Mouse (Mus musculus): ENCODE data around the gene G6pc. TPM values are rescaled to one million over a fixed set of nuclear protein-coding genes. Genes with fewer than 3 reads are reported as not detected.
"Not testable (repeated sequence)": the region's sequence is repeated elsewhere in the genome, so short reads cannot be mapped to it uniquely, and the experiment has no call there.

Gene G6pc
- polyA plus RNA-seq (2015; fragmentation: Nextera tagmentation; extraction: Ambion mirVana) = 2.8 and 3.6 TPM in 2 replicates

DNA sequence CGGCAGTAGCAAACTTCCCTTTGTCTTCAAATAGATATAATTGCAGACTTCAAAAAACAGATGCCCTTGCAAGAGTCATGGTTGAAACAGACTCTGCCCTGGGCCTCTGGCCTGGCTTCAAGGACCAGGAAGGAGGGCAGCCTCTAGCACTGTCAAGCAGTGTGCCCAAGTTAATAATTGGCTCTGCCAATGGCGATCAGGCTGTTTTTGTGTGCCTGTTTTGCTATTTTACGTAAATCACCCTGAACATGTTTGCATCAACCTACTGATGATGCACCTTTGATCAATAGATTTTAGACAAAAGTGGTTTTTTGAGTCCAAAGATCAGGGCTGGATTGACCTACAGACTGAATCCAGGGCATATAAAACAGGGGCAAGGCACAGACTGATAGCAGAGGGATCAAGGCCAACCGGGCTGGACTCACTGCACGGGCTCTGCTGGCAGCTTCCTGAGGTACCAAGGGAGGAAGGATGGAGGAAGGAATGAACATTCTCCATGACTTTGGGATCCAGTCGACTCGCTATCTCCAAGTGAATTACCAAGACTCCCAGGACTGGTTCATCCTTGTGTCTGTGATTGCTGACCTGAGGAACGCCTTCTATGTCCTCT is at the start of gene G6pc:
Gene G6pc, plus strand, starts transcription at position 236 of the 610 bp plus-strand sequence.
- Histone ChIP-seq H3K27me3 (ENCODE audit: insufficient read depth, low read length) (no peaks in the 10 kb centered on the region), H3K27ac (ENCODE audit: low read length) (no peak within 1 kb of the TSS), H3K4me3 (ENCODE audit: low read length) (no peak within 1 kb of the TSS), H3K9ac (replicated peaks; ENCODE audit: low read length) (no peak within 1 kb of the TSS), H3K36me3 (ENCODE audit: insufficient read depth, low read length) (no peaks in the 10 kb centered on the region), H3K9me3 (ENCODE audit: low read length) (no peaks in the 10 kb centered on the region), H3K4me2 (replicated peaks; ENCODE audit: low read depth, low read length) (no peak within 1 kb of the TSS), H3K4me1 (ENCODE audit: insufficient read depth, low read length) (peaks cover 6% of the 10 kb centered on the region; the same call in 1 of the 2 replicates)
- WGBS = 81% methylated on average over 8 of the region's 8 CpGs
- ATAC-seq (ENCODE audit: low FRiP score, low TSS enrichment) = no peak

DNA sequence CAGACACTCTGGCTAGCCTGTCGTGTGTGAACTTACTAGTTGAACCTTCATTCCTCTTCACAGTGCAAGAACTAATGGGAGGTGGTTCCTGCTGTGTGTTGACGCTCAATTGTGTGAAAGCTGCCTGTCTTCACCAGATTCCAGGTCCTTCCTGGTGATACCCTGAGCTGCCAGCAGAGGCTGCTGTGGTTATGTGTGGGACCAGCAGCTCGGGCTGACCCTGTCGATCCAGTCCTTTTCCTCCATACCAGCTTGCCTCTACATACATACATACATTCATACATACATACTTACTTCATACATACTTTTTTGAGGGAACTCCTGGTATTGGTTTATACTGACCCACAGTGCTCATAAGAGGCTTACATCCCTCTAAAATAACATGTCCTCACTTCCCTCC is 43.8 kb upstream of the G6pc start:
- ATAC-seq (ENCODE audit: low FRiP score, low TSS enrichment) = 0 out of 2 replicates have a peak, but pooled peaks have one; percentile 50
- no peaks in the 10 kb centered on the region for H3K4me1 ChIP-seq (ENCODE audit: insufficient read depth, low read length)
- H3K27me3 ChIP-seq (ENCODE audit: insufficient read depth, low read length) = no peaks in the 10 kb centered on the region
- 15% methylated on average over 4 of the region's 4 CpGs for WGBS
- no peak overlapping the region for H3K9ac ChIP-seq (replicated peaks; ENCODE audit: low read length)
- H3K27ac ChIP-seq (ENCODE audit: low read length) = no peak overlapping the region
- peaks cover 53% of the 10 kb centered on the region for H3K36me3 ChIP-seq (ENCODE audit: insufficient read depth, low read length)
- H3K4me2 ChIP-seq (replicated peaks; ENCODE audit: low read depth, low read length) = no peak overlapping the region
- no peak overlapping the region for H3K4me3 ChIP-seq (ENCODE audit: low read length)
- H3K9me3 ChIP-seq (ENCODE audit: low read length) = no peaks in the 10 kb centered on the region

DNA sequence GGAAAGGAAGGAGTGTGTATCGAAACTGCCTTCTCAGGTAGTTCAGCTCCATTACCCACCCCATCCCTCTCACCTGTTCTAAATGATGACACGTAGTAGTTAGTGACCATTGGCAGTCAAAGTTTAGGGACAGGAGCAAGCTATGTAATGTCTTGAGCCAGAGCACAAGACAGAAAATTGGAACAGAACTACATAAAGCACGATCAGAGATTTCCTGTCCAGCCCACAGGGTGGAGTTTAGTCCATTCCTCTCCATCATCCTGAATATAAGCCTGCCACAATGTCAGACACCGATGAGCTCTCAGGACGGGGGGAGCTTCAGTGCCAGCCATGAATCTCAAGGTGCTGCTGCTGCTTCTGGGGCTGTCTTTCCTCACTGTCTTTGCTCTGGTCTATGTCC is 42.6 kb upstream of the G6pc start, which contains the start of gene Aoc2:
Gene Aoc2, plus strand, starts transcription at position 301 of the 400 bp plus-strand sequence.
- no peaks in the 10 kb centered on the region for H3K27me3 ChIP-seq (ENCODE audit: insufficient read depth, low read length)
- no peak within 1 kb of the TSS for H3K27ac ChIP-seq (ENCODE audit: low read length)
- H3K9ac ChIP-seq (replicated peaks; ENCODE audit: low read length) = no peak within 1 kb of the TSS
- peaks cover 43% of the 10 kb centered on the region for H3K36me3 ChIP-seq (ENCODE audit: insufficient read depth, low read length)
- no peak within 1 kb of the TSS for H3K4me2 ChIP-seq (replicated peaks; ENCODE audit: low read depth, low read length)
- ATAC-seq (ENCODE audit: low FRiP score, low TSS enrichment) = no peak
- WGBS = 84% methylated on average over 5 of the region's 5 CpGs
- no peaks in the 10 kb centered on the region for H3K9me3 ChIP-seq (ENCODE audit: low read length)
- no peaks in the 10 kb centered on the region for H3K4me1 ChIP-seq (ENCODE audit: insufficient read depth, low read length)
- H3K4me3 ChIP-seq (ENCODE audit: low read length) = no peak within 1 kb of the TSS

- ATAC-seq (ENCODE audit: low FRiP score, low TSS enrichment); H3K4me2 ChIP-seq (replicated peaks; ENCODE audit: low read depth, low read length); H3K4me3 ChIP-seq (ENCODE audit: low read length); H3K9me3 ChIP-seq (ENCODE audit: low read length); H3K9ac ChIP-seq (replicated peaks; ENCODE audit: low read length); H3K27me3 ChIP-seq (ENCODE audit: insufficient read depth, low read length); H3K4me1 ChIP-seq (ENCODE audit: insufficient read depth, low read length); H3K27ac ChIP-seq (ENCODE audit: low read length): not testable (repeated sequence)
- WGBS = 93% methylated on average over 11 of the region's 11 CpGs
- H3K36me3 ChIP-seq (ENCODE audit: insufficient read depth, low read length) = peaks cover 38% of the 10 kb centered on the region
Measured at GRCm38 (mm10) chr11:101325201-101325600, 42.2 kb upstream of the G6pc start.

GRCm38 (mm10) chr11:101326147-101326546 is 41.2 kb upstream of the G6pc start:
- WGBS = 90% methylated on average over 11 of the region's 11 CpGs
- H3K36me3 ChIP-seq (ENCODE audit: insufficient read depth, low read length) = peaks cover 29% of the 10 kb centered on the region

DNA sequence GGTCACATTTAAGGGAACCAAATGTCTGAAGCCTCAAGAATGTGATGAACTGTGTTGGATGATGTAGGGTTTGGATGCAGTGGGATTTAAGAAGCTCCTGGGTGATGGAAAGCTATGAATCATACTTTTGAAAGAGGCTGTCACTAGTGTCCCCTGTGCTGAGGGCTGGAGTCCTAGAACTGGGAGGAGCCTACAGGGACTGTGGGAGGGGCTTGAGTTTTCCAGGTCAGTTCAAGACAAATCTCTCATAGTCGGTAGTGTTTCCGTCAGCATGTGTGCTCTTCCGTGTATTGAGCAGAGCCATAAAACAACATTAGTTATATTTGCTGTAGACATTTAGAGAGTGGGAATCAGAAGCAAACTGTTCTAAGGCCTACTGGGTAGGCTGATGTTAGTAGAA is 40.0 kb upstream of the G6pc start:
- Histone ChIP-seq H3K36me3 (ENCODE audit: insufficient read depth, low read length) (peaks cover 18% of the 10 kb centered on the region), H3K4me2 (replicated peaks; ENCODE audit: low read depth, low read length) (no peak overlapping the region), H3K27me3 (ENCODE audit: insufficient read depth, low read length) (no peaks in the 10 kb centered on the region), H3K4me1 (ENCODE audit: insufficient read depth, low read length) (no peaks in the 10 kb centered on the region), H3K4me3 (ENCODE audit: low read length) (no peak overlapping the region), H3K27ac (ENCODE audit: low read length) (no peak overlapping the region), H3K9ac (replicated peaks; ENCODE audit: low read length) (no peak overlapping the region), H3K9me3 (ENCODE audit: low read length) (no peaks in the 10 kb centered on the region)
- ATAC-seq (ENCODE audit: low FRiP score, low TSS enrichment) = no peak
- 33% methylated on average over 3 of the region's 3 CpGs for WGBS

More at GRCm38 (mm10) chr11:101326147-101326546, 41.2 kb upstream of the G6pc start:
- Histone ChIP-seq H3K4me1 (ENCODE audit: insufficient read depth, low read length) (no peaks in the 10 kb centered on the region), H3K4me3 (ENCODE audit: low read length) (no peak overlapping the region), H3K27ac (ENCODE audit: low read length) (no peak overlapping the region), H3K4me2 (replicated peaks; ENCODE audit: low read depth, low read length) (no peak overlapping the region), H3K9me3 (ENCODE audit: low read length) (no peaks in the 10 kb centered on the region), H3K27me3 (ENCODE audit: insufficient read depth, low read length) (no peaks in the 10 kb centered on the region), H3K9ac (replicated peaks; ENCODE audit: low read length) (no peak overlapping the region)
- ATAC-seq (ENCODE audit: low FRiP score, low TSS enrichment) = no peak

DNA sequence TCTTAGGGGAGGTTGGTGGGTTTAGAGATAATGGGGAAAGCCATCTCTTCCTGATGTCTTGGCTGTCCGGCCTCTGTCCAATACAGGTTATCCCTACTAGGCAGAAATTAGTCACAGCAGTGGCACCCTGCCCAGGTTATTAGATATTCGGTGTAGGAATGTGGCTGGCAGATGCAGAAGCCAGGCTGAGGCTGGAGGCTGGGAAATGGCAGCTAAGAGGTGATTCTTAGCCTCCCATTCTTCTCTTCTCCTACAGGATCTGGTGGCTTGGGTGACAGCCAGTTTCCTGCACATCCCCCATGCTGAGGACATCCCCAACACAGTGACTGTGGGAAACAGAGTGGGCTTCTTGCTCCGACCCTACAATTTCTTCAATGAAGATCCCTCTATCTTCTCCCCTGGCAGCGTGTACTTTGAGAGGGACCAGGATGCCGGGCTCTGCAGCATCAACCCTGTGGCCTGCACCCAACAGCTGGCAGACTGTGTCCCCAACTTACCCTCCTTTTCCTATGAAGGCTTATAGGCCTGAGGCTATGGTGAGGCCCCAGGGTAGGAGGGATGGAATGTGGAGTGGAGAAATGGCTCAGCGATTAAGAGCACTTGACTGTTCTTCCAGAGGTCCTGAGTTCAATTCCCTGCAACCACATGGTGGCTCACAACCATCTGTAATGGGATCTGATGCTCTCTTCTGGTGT is 38.3 kb upstream of the G6pc start:
- Histone ChIP-seq H3K9ac (replicated peaks; ENCODE audit: low read length) (no peak overlapping the region), H3K9me3 (ENCODE audit: low read length) (no peaks in the 10 kb centered on the region), H3K27me3 (ENCODE audit: insufficient read depth, low read length) (no peaks in the 10 kb centered on the region), H3K36me3 (ENCODE audit: insufficient read depth, low read length) (peaks cover 8% of the 10 kb centered on the region), H3K4me2 (replicated peaks; ENCODE audit: low read depth, low read length) (no peak overlapping the region), H3K4me3 (ENCODE audit: low read length) (no peak overlapping the region), H3K4me1 (ENCODE audit: insufficient read depth, low read length) (no peaks in the 10 kb centered on the region), H3K27ac (ENCODE audit: low read length) (no peak overlapping the region)
- ATAC-seq (ENCODE audit: low FRiP score, low TSS enrichment) = no peak
- 87% methylated on average over 6 of the region's 6 CpGs for WGBS

DNA sequence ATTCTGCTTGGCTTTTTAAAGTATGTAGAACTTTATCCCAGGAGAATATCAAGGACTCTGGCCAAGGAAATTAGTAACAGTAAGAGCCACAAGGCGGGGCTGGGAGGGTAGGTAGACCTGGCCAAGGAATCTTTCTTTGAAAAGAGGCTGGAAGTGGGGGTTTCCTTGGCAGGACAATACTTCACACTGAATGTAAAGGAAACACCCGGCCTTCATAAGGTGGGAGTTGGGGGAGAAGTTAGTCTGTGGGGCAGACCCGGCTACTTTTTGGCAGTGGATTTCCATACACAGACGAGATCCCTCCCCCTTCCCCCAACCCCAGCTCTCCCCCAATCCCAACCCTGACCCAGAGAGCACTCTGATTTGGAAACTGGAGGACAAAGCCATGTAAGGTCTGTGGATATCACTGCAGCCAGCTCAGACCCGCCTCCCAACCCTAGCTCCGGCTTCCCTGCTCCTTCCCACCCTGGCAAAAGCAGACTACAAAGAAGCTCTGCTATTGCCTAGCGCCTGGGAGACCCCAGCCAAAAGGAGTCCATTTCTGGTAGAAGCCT is 36.9 kb upstream of the G6pc start, which contains the start of gene Aoc3:
Gene Aoc3, plus strand, starts transcription at position 235 of the 554 bp plus-strand sequence.
- Histone ChIP-seq H3K9me3 (ENCODE audit: low read length) (no peaks in the 10 kb centered on the region), H3K27me3 (ENCODE audit: insufficient read depth, low read length) (no peaks in the 10 kb centered on the region), H3K36me3 (ENCODE audit: insufficient read depth, low read length) (peaks cover 3% of the 10 kb centered on the region), H3K4me1 (ENCODE audit: insufficient read depth, low read length) (peaks cover 4% of the 10 kb centered on the region; the same call in 1 of the 2 replicates), H3K27ac (ENCODE audit: low read length) (peak within 1 kb of the TSS; percentile 8; the same call in 1 of the 2 replicates), H3K4me2 (replicated peaks; ENCODE audit: low read depth, low read length) (0 out of 2 replicates have a peak within 1 kb of the TSS, but pooled peaks have one; percentile 1), H3K4me3 (ENCODE audit: low read length) (no peak within 1 kb of the TSS), H3K9ac (replicated peaks; ENCODE audit: low read length) (no peak within 1 kb of the TSS)
- WGBS = 66% methylated on average over 7 of the region's 7 CpGs
- no peak for ATAC-seq (ENCODE audit: low FRiP score, low TSS enrichment)

- not testable (repeated sequence) for H3K36me3 ChIP-seq (ENCODE audit: insufficient read depth, low read length); H3K27me3 ChIP-seq (ENCODE audit: insufficient read depth, low read length); H3K9ac ChIP-seq (replicated peaks; ENCODE audit: low read length); H3K4me1 ChIP-seq (ENCODE audit: insufficient read depth, low read length); ATAC-seq (ENCODE audit: low FRiP score, low TSS enrichment); H3K9me3 ChIP-seq (ENCODE audit: low read length); H3K27ac ChIP-seq (ENCODE audit: low read length); H3K4me2 ChIP-seq (replicated peaks; ENCODE audit: low read depth, low read length); H3K4me3 ChIP-seq (ENCODE audit: low read length)
- 80% methylated on average over 6 of the region's 6 CpGs for WGBS
Measured at GRCm38 (mm10) chr11:101330961-101331360, 36.4 kb upstream of the G6pc start.

DNA sequence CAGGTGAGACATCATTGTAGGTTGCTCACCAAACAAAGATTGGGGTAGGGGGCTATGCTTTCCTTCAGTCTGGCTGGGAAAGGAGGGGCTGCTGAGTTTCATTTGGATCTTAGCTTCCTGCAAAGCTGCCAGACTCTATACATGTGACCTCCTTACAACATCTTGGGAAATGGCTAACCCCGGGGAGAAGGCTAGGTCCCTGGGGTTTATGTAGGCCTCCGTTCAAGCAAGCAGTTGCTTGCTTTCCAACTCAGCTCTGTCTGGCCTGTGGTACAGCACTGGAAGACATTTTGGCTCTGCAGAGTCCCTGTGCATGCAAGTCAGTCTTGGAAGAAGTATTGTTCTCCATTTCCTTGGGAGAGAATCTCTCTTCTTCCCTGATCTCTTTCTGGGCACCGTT is 34.8 kb upstream of the G6pc start:
- Histone ChIP-seq H3K4me1 (ENCODE audit: insufficient read depth, low read length) (peaks cover 7% of the 10 kb centered on the region), H3K27ac (ENCODE audit: low read length) (no peak overlapping the region), H3K4me2 (replicated peaks; ENCODE audit: low read depth, low read length) (no peak overlapping the region), H3K9ac (replicated peaks; ENCODE audit: low read length) (no peak overlapping the region), H3K27me3 (ENCODE audit: insufficient read depth, low read length) (no peaks in the 10 kb centered on the region), H3K9me3 (ENCODE audit: low read length) (no peaks in the 10 kb centered on the region), H3K36me3 (ENCODE audit: insufficient read depth, low read length) (no peaks in the 10 kb centered on the region), H3K4me3 (ENCODE audit: low read length) (no peak overlapping the region)
- 68% methylated on average over 3 of the region's 3 CpGs for WGBS
- ATAC-seq (ENCODE audit: low FRiP score, low TSS enrichment) = no peak

Data from kidney, embryonic 16.5 days (tissue).